Mouse (Mus musculus) small intestine, adult 2 months (tissue): ENCODE measurements at regions not wholly inside any gene's neighbourhood (a gene's known extent, or its start where the extent isn't known, plus 50 kb on each side); places are given as distances from the start of the nearest gene placed in this dataset.

Source experiments
- H3K27ac ChIP-seq: fragments of 200-500 bp; 2 replicates; pipeline ENCODE4 v1.5.1; 2012; ENCODE audit warnings: low read depth, low read length, control low read depth, inconsistent platforms; ENCODE audit not compliant: insufficient read depth
- H3K27me3 ChIP-seq: fragments of 200-500 bp; 2 replicates; pipeline ENCODE4 v1.6.1; 2012; ENCODE audit warnings: mild to moderate bottlenecking, moderate library complexity, low read length, inconsistent platforms; ENCODE audit not compliant: control insufficient read depth, insufficient read depth
- H3K36me3 ChIP-seq: fragments of 200-500 bp; 2 replicates; pipeline ENCODE4 v1.6.1; 2012; ENCODE audit warnings: mild to moderate bottlenecking, low read length, control low read depth, inconsistent platforms; ENCODE audit not compliant: control insufficient read depth, insufficient read depth
- H3K4me1 ChIP-seq: fragments of 200-500 bp; 2 replicates; pipeline ENCODE4 v1.6.1; 2012; ENCODE audit warnings: low read length, inconsistent platforms, mixed read lengths; ENCODE audit not compliant: control insufficient read depth, insufficient read depth, insufficient read length
- H3K4me3 ChIP-seq: fragments of 200-500 bp; 2 replicates; pipeline ENCODE4 v1.5.1; 2012; ENCODE audit warnings: low read depth, mild to moderate bottlenecking, control low read depth, inconsistent platforms, low read length, moderate library complexity
- CTCF ChIP-seq: fragments of 200-500 bp; IDR thresholded peaks from 2 replicates; pipeline ENCODE4 v1.5.1; 2012; ENCODE audit warnings: low read depth, mild to moderate bottlenecking, control low read depth, inconsistent platforms, low read length, moderate library complexity, mixed read lengths; ENCODE audit not compliant: insufficient replicate concordance, insufficient read length; ENCODE audit errors: extremely low read depth
- POLR2A ChIP-seq: fragments of 200-500 bp; IDR thresholded peaks from 2 replicates; pipeline ENCODE4 v1.6.1; 2012; ENCODE audit warnings: low read depth, mild to moderate bottlenecking, control low read depth, inconsistent platforms, low read length, moderate library complexity
- WGBS: fragments of 180-500 bp; shearing (Covaris S2); methylation state at CpG from one replicate; pipeline ENCODE4 v1.1.7; 2018; 5-methylcytosine and 5-hydroxymethylcytosine counted together

DNA sequence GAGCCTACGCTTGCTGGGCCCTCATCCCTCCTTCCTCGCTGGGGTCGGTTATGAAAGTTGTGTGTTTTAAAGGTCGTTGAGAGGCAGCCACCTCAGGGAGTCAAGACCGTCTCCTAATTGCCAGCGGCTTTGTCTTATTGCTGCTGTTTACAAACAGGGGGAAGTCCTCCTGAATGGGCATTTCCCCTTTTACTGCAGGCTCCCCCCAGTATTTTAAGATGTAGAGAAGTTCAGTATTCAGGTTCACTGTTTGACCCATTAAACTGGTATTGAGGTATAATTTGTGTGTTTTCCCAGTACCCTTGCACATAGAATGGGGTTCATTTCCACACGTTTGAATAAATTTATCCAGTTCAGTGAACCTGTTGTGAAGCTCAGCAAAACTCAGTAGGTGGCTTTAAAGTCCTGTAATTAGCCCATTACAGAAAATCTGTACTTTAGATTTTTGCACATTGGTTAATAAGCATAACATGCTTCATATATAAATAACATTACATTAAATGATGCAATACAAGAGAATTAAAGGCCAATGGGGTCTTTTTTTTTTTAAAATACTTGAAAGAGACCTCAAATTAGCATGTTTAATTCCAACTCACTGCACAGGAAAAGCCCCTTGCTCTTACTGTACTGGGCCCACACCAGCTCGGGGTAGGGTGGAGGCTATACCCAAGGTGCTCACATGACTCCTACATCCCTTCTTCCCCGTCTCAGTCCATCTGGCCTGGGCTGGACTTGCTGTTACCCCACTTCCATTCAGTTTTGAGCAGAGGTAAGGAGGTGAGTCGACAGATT is 63.7 kb downstream of the Nkx2-1 start:
- TF ChIP-seq CTCF = no peak
- TF ChIP-seq POLR2A = no peak
- no peaks in the 10 kb centered on the region for H3K36me3 ChIP-seq
- no peaks in the 10 kb centered on the region for H3K27me3 ChIP-seq
- no peak overlapping the region for H3K4me3 ChIP-seq
- WGBS = 70% methylated on average over 10 of the region's 10 CpGs
- H3K27ac ChIP-seq = no peak overlapping the region
- no peaks in the 10 kb centered on the region for H3K4me1 ChIP-seq

GRCm38 (mm10) chr12:56470932-56471500 is 65.7 kb downstream of the Nkx2-1 start:
- no peak overlapping the region for H3K27ac ChIP-seq
- TF ChIP-seq POLR2A (no peak), CTCF (no peak)
- no peaks in the 10 kb centered on the region for H3K36me3 ChIP-seq
- no peaks in the 10 kb centered on the region for H3K27me3 ChIP-seq
- WGBS = 80% methylated on average over 10 of the region's 10 CpGs
- H3K4me3 ChIP-seq = no peak overlapping the region
- H3K4me1 ChIP-seq = no peaks in the 10 kb centered on the region

DNA sequence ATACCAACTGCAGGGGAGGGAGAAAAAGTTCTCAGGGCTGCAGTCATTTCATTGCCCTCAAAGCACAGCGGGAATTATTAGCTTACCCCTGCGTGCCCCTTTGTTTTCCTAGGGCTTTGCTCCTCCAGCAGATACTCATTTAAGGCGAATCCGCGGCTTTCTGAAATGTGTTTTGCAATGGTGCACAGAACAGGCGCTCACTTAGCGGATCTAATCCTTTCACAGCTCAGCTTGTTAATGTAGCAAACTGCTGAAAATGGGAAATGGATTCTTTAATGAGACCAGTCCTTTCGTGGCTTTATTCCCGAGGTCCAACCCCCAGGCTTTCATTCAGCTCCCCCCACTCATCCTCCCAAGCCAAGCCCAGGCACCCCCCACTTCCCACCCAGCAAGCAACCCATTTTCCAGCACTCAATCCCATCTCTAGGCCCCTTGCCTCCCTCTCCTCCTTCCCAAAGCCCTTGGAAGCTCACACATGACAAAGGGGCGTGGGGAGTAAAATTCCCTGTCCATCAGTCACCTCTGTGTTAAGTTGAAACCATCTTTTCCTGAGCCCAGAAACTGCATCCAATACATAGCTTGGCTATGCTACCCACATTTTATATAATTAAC is 77.1 kb downstream of the Nkx2-1 start:
- 12% methylated on average over 10 of the region's 10 CpGs for WGBS

DNA sequence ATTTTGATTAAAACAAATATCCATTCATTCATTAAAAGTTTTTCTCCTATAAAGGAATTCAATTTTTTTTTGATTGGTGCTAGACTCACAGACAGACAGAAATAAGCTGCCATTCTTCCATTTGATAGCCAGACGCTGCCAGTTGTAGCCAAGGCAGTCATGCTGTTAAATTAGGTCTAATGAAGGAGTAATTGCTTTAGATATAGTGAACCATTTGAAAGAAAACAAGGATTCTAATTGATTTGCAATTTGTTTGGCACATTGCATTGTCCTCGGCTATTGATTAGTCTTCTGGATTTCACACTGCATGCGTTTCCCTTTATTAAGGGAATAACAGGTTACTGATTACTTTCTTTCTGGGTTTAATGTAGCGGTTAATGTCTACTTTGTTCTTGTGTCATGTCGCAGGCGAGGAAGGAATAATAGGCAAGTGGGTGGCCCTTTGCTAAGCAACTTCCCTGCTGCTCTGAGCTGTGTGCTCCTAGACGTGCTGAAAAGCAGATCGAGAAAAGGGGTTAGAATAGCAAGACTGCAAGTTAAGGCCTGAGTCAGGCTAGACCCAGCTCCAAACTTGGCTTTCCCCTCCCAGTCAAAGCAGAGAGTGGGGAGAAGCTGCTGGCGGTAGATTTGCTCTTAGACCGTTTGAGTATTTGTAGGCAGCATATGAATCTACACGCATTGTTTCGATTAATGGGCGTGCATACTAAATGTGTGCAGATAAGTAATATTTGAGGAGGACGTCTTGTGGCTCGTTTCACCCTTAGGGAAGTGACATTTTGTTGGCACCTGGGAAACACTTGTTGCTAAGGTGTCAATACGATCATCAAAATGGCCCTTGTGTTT is 77.8 kb downstream of the Nkx2-1 start:
- Histone ChIP-seq H3K27ac (no peak overlapping the region), H3K27me3 (no peaks in the 10 kb centered on the region), H3K4me1 (no peaks in the 10 kb centered on the region), H3K4me3 (no peak overlapping the region), H3K36me3 (no peaks in the 10 kb centered on the region)
- 19% methylated on average over 16 of the region's 16 CpGs for WGBS
- no peak for TF ChIP-seq POLR2A
- no peak for TF ChIP-seq CTCF

More for the DNA sequence above, 77.1 kb downstream of the Nkx2-1 start:
- Histone ChIP-seq H3K4me3 (no peak overlapping the region), H3K27ac (no peak overlapping the region), H3K4me1 (no peaks in the 10 kb centered on the region), H3K36me3 (no peaks in the 10 kb centered on the region), H3K27me3 (no peaks in the 10 kb centered on the region)
- no peak for TF ChIP-seq CTCF
- TF ChIP-seq POLR2A = no peak

- Histone ChIP-seq H3K4me1 (no peaks in the 10 kb centered on the region), H3K27me3 (no peaks in the 10 kb centered on the region), H3K36me3 (no peaks in the 10 kb centered on the region), H3K27ac (no peak overlapping the region), H3K4me3 (no peak overlapping the region)
- TF ChIP-seq CTCF (no peak), POLR2A (no peak)
- WGBS = 63% methylated on average over 5 of the region's 5 CpGs
Measured at GRCm38 (mm10) chr12:56457951-56458350, 78.8 kb downstream of the Nkx2-1 start.

DNA sequence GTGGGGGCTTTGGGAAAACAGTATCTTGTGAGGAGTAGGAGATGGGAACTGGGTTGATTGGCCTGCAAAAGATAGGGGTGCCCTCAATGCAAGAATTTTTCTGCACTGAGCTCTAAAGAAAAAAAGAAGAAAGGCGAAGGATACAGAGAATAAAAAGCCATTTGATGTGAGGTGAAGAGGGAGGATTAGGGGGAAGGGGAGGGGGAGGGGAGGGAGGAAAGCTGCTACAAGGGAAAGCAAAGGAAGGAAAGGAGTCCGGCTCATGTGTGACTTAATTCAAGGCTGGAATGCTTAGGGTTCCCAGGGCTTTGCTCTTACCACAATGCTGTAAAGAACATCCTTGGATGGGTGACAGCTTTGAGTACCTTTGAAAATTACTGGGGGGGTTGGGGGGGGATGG is 79.4 kb downstream of the Nkx2-1 start:
- TF ChIP-seq CTCF (no peak), POLR2A (no peak)
- 27% methylated on average over 2 of the region's 2 CpGs for WGBS

More for the DNA sequence above, 79.4 kb downstream of the Nkx2-1 start:
- Histone ChIP-seq H3K4me1 (no peaks in the 10 kb centered on the region), H3K36me3 (no peaks in the 10 kb centered on the region), H3K4me3 (no peak overlapping the region), H3K27ac (no peak overlapping the region), H3K27me3 (no peaks in the 10 kb centered on the region)
